Mouse (Mus musculus) testis, adult 2 months (tissue): ENCODE results near the gene Bckdhb. TPM values are rescaled to one million over a fixed set of nuclear protein-coding genes. Genes with fewer than 3 reads are reported as not detected.

Source experiments
- H3K27ac ChIP-seq: fragments of 200-500 bp; 2 replicates; pipeline ENCODE4 v1.5.1; 2012; ENCODE audit warnings: low read depth, low read length; ENCODE audit not compliant: control insufficient read depth, insufficient read depth
- H3K27me3 ChIP-seq: fragments of 200-500 bp; 2 replicates; pipeline ENCODE4 v1.6.1; 2012; ENCODE audit warnings: mild to moderate bottlenecking, low read length, moderate library complexity; ENCODE audit not compliant: control insufficient read depth, insufficient read depth
- H3K36me3 ChIP-seq: fragments of 200-500 bp; 2 replicates; pipeline ENCODE4 v1.6.1; 2012; ENCODE audit warnings: mild to moderate bottlenecking, low read length; ENCODE audit not compliant: control insufficient read depth, insufficient read depth
- H3K4me1 ChIP-seq: fragments of 200-500 bp; 2 replicates; pipeline ENCODE4 v1.6.1; 2012; ENCODE audit warnings: low read length; ENCODE audit not compliant: control insufficient read depth, insufficient read depth
- H3K4me3 ChIP-seq: fragments of 200-500 bp; 2 replicates; pipeline ENCODE4 v1.5.1; 2012; ENCODE audit warnings: low read depth, mild to moderate bottlenecking, low read length, moderate library complexity, mixed read lengths; ENCODE audit not compliant: control insufficient read depth
- CTCF ChIP-seq: fragments of 200-500 bp; IDR thresholded peaks from 2 replicates; pipeline ENCODE4 v1.5.1; 2012; ENCODE audit warnings: low read depth, mild to moderate bottlenecking, inconsistent platforms, low read length, moderate library complexity; ENCODE audit not compliant: control insufficient read depth, insufficient read depth, insufficient replicate concordance
- POLR2A ChIP-seq: fragments of 200-500 bp; IDR thresholded peaks from 2 replicates; pipeline ENCODE4 v1.6.1; 2012; ENCODE audit warnings: low read depth, mild to moderate bottlenecking, inconsistent platforms, low read length, moderate library complexity; ENCODE audit not compliant: control insufficient read depth
- polyA plus RNA-seq: library from polyadenylated mRNA; depleted of rRNA; stranded (reverse); fragments of >200 nt; gene quantifications from 2 replicates; pipeline ENCODE4 v1.2.3, GENCODE M21; 2012; rRNA removed

The Bckdhb gene
- 3.5 and 4.6 TPM in 2 replicates for polyA plus RNA-seq

DNA sequence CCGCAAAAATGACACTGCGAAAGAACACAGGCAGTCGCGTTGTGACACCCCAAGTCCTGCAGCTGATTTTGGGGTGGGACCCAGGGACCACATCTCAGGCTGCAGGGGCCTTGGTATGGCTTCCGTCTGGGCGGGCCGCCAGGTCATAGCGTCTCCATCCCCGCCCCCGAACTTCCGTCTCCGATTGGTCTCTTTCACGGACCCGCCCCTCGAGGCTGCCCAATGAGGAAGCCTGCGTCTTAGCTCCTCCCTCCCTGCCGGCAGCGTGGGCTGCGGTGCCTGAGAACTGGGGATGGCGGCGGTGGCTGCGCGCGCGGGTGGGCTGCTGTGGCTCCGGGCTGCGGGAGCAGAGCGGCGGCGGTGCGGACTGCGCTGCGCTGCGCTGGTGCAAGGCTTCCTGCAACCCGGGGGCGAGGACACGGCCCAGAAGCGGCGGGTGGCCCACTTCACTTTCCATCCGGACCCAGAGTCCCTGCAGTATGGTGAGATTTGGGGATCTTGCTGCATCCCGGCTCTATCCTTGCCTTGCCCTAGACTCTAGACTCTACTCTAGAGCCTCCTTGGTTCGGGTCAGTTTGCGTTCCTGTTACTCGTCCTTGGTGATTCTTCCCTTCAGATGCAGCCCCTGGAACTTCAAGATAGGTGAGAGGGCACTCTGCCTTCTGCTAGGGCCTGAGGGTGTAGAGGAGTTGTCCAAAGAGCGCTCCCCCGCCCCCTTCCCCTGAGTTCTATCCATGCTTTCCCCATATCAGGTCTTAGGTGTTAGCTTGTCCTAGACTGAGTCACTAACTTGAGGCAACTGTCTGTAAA, at the start of gene Bckdhb:
Gene Bckdhb (plus strand): TSS at position 268 of the 810 bp plus-strand sequence.
- no peaks in the 10 kb centered on the region for H3K36me3 ChIP-seq
- peak within 1 kb of the TSS; percentile 83 for H3K4me3 ChIP-seq
- H3K27me3 ChIP-seq, result no peaks in the 10 kb centered on the region
- TF ChIP-seq CTCF (no peak), POLR2A (peak; percentile 65)
- H3K27ac ChIP-seq, result peak within 1 kb of the TSS; percentile 63; the same call in 1 of the 2 replicates
- peaks cover 5% of the 10 kb centered on the region for H3K4me1 ChIP-seq

- Histone ChIP-seq H3K27me3 (no peaks in the 10 kb centered on the region), H3K4me1 (peaks cover 3% of the 10 kb centered on the region; the same call in 1 of the 2 replicates), H3K36me3 (no peaks in the 10 kb centered on the region), H3K27ac (no peak overlapping the region), H3K4me3 (no peak overlapping the region)
- TF ChIP-seq CTCF (no peak), POLR2A (no peak)
Observed at GRCm38 (mm10) chr9:83882191-83882590, 42.8 kb upstream of the Bckdhb start.

DNA sequence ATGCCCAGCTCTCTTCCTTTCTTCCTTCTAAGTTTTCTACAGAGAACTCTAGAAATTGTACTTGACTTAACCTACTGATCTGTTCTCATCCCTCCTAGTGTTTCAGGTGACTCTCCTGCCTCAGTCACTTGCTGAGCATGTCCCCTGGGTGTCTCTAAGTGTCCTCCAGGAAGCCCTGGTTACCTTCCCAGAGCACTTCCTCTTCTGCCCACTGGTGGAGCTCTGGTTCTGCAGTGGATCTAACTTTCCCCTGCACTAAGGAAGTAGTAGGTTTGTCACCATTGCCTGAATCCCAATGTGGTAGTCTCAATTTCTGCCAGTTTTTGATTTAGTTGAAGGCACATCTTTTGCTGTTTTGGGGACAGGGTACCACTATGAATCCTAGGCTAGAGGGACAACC, 38.8 kb upstream of the Bckdhb start:
- H3K36me3 ChIP-seq, result no peaks in the 10 kb centered on the region
- no peaks in the 10 kb centered on the region for H3K4me1 ChIP-seq
- no peak overlapping the region for H3K4me3 ChIP-seq
- H3K27me3 ChIP-seq, result no peaks in the 10 kb centered on the region
- TF ChIP-seq POLR2A (no peak), CTCF (no peak)
- no peak overlapping the region for H3K27ac ChIP-seq

- no peaks in the 10 kb centered on the region for H3K27me3 ChIP-seq
- no peak for TF ChIP-seq POLR2A
- no peak for TF ChIP-seq CTCF
- H3K4me1 ChIP-seq, result no peaks in the 10 kb centered on the region
- no peaks in the 10 kb centered on the region for H3K36me3 ChIP-seq
- H3K27ac ChIP-seq, result no peak overlapping the region
- no peak overlapping the region for H3K4me3 ChIP-seq
Observed at GRCm38 (mm10) chr9:83888214-83888613, 36.7 kb upstream of the Bckdhb start.

DNA sequence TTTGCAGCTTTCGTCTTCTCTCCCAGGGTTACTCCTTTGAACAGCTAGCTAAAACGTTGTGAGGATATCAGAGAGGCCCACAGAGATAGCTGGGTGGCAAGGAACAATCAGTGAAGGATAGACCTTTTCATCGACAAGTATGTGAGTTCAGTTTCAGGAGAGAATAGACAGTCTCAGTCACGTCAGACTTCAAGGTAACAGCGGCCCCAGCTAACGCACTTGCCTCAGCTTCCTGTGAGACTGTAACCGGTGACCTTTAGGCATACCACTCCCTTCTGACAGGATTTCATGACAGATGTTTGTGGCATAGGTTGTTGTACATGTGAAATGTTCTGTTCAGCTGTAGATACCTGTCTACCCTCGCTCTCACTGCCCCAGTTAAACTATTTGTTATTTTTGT, 31.9 kb upstream of the Bckdhb start:
- TF ChIP-seq POLR2A, result no peak
- no peak for TF ChIP-seq CTCF
- H3K27ac ChIP-seq, result no peak overlapping the region
- no peaks in the 10 kb centered on the region for H3K27me3 ChIP-seq
- no peak overlapping the region for H3K4me3 ChIP-seq
- H3K36me3 ChIP-seq, result no peaks in the 10 kb centered on the region
- H3K4me1 ChIP-seq, result no peaks in the 10 kb centered on the region

GRCm38 (mm10) chr9:83893767-83894330, 31.1 kb upstream of the Bckdhb start:
- Histone ChIP-seq H3K36me3 (no peaks in the 10 kb centered on the region), H3K4me1 (no peaks in the 10 kb centered on the region), H3K27ac (no peak overlapping the region), H3K27me3 (no peaks in the 10 kb centered on the region), H3K4me3 (no peak overlapping the region)
- TF ChIP-seq CTCF, result no peak
- no peak for TF ChIP-seq POLR2A

- no peak overlapping the region for H3K27ac ChIP-seq
- H3K27me3 ChIP-seq, result no peaks in the 10 kb centered on the region
- no peaks in the 10 kb centered on the region for H3K4me1 ChIP-seq
- no peaks in the 10 kb centered on the region for H3K36me3 ChIP-seq
- no peak overlapping the region for H3K4me3 ChIP-seq
- no peak for TF ChIP-seq POLR2A
- TF ChIP-seq CTCF, result no peak
Observed at GRCm38 (mm10) chr9:83902086-83902485, 22.9 kb upstream of the Bckdhb start.

DNA sequence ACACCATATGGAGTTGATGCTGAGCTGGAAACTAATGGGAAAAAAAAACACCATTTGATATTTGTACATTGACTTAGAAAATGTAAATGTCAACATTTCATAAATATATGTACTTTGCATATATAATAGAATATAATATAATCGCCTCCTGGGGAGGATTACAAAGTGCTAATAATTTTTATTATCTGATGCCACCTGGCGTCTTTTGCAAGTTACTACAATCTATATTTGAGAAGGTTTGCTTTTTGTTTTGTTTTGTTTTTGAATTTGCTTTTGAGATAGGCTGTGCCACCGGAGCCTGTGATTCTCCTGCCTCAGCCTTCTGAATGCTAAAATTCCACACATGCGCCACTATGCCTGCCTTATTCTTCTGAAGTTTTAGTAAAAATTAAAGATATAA, 19.1 kb upstream of the Bckdhb start:
- no peak overlapping the region for H3K27ac ChIP-seq
- H3K4me3 ChIP-seq, result no peak overlapping the region
- no peaks in the 10 kb centered on the region for H3K4me1 ChIP-seq
- TF ChIP-seq CTCF, result no peak
- TF ChIP-seq POLR2A, result no peak
- no peaks in the 10 kb centered on the region for H3K36me3 ChIP-seq
- H3K27me3 ChIP-seq, result no peaks in the 10 kb centered on the region
